Mouse (Mus musculus): Measurements from ENCODE around the gene Slc25a22.

- TF ChIP-seq CTCF (IDR thresholded peaks at IDR 0.05; ENCODE audit: borderline replicate concordance, extremely low read depth, insufficient read depth, insufficient read length) (no peak), POLR2A (IDR thresholded peaks at IDR 0.05; ENCODE audit: borderline replicate concordance, extremely low read depth, insufficient read depth, insufficient read length, poor library complexity, severe bottlenecking) (no peak)
Observed at GRCm38 (mm10) chr7:141466045-141466394, 28.3 kb upstream of the Slc25a22 start.
